Mouse (Mus musculus) lung, postnatal 36 days (tissue): ENCODE measurements around the gene Pik3ip1.

Experiments used
- DNase-seq: peaks from one replicate; pipeline ENCODE4 v3.0.0; 2022; ENCODE audit warnings: mixed read lengths

Gene Pik3ip1

DNA sequence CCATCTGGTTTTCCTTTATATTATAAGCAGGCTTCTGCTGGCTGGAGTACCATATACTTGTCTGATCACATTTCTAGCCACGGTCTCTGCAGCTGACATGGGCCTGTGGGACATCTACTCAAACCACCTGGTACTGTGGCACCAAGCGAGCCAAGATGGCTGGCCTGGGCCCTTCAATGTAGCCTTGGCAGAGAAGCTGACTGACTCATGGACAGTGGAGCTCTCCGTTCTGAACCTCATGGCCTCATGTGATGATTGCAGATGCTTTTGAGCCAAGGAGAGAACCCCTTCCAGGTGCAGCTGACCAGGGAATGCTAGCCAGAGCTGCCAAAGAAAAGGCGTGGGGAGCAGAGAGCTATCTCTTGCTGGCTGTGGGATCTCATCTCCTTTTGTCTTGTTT is 24.4 kb upstream of the Pik3ip1 start:
- DNase-seq: no peak

GRCm38 (mm10) chr11:3307875-3308274 is 22.3 kb upstream of the Pik3ip1 start:
- DNase-seq: no peak

DNA sequence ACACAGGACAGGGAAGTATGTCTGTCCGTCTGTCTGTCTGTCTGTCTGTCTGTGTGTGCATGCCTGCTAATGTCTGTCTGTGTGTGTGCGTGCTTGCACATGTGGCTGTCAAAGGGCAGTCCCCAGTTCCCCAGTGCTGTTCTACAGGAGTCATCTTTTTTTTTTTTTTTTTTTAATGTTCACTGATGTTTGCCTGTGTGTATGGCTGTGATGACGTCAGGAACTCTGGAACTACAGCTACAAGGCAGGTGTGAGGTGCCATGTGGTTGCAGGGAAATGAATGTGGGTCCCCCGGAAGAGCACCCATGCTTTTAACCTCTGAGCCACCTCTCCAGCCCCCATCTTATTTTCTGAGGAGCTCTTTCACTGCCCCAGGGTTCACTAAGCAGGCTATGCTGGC is 20.3 kb upstream of the Pik3ip1 start:
- no peak for DNase-seq

DNA sequence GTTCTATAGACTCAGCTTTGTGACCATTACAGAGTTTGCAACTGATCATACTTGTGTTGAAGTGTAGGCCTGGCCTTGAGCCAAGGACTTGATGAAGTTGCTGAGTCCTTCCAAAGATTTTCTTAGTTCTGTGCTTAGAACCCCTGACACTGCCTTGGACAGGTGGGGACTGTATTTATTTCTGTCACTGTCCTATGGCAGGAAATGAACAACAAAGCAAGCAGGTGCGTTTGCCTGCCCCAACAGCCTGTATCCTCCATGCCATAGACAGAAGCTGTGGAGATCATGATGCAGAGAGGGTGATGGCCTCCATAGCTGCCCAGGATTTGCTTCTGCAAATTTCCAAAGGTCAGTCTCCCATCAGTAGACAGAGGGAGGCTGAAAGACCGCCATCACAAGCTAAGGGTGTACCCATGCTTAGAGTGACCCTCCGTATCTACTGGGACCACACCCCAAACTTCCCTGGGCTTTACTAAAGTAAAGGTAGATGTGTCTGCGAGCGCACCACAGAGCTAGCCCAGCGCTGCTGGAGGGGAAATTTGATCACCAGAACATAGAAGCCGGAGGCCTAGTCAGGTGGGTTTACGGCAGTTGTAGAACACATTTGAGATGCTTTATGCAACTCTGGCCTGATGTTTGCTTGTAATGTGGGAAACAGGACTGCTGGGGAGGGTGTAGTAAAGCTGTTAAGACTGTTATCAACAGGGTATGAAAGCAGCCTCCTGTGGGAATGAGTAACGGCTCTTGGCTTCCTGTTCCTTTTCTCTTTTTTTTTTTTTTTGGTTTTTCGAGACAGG is 19.2 kb upstream of the Pik3ip1 start:
- no peak for DNase-seq

- no peak for DNase-seq
Measured at GRCm38 (mm10) chr11:3311586-3312347, 18.4 kb upstream of the Pik3ip1 start.

DNA sequence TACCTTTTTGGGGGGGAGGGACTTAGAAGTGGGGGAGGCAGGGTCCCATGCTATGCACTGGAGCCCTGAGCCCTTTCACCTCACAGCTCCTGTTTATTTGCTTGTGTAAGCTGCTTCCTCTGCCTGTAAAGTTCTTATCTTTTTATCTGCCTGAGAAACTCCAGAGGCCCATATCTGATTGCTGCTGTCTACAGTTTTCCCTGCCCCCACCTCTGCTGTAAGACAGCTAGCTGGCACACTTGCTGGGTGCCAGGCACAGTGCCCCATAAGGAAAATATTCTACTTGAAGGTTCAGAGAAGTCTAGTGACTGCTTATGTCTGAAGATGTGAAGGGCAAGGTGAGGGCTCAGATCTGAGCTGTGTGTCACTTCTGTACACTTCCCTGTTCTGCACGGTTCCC is 16.9 kb upstream of the Pik3ip1 start:
- no peak for DNase-seq

- DNase-seq: peak; percentile 91
Measured at GRCm38 (mm10) chr11:3314148-3314547, 16.1 kb upstream of the Pik3ip1 start.

DNA sequence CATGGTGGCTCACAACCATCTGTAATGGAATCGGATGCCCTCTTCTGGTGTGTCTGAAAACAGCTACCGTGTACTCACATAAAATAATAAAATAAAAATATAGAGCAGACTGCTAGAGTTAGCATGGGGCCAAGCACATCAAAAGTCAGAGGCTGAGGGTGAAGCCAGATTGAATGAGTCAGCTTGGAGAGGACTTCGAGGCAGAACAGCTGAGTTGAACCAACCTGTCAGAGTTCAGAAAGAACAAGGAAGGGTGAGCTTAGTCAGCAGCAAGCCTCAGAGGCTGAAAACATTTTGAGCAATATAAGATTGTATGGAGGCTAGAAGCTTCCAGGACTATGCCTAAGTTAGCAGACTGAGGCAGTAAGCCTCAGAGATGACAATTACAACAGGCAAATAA is 11.9 kb upstream of the Pik3ip1 start:
- DNase-seq: no peak

DNA sequence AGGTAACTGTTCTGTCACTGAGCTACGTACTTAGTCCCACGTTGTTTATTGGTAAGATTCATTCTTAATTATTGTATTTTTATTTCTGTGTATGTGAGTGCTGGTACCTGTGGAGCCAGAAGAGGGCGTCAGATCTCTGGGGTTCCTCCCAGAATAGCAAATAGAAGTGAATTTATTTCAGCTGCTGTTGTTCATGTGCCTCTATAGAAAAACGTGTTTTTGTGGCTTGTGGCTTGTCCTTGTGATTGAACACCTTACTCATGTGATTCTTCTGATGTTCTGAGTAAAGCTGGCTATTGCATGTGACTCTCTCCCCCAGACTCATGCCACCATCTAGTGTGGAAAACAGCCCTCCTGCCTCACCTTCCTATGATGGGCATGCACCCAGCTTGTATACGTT is 1.9 kb upstream of the Pik3ip1 start:
- no peak for DNase-seq

- no peak for DNase-seq
Measured at GRCm38 (mm10) chr11:3328806-3329775, 1.1 kb upstream of the Pik3ip1 start.

DNA sequence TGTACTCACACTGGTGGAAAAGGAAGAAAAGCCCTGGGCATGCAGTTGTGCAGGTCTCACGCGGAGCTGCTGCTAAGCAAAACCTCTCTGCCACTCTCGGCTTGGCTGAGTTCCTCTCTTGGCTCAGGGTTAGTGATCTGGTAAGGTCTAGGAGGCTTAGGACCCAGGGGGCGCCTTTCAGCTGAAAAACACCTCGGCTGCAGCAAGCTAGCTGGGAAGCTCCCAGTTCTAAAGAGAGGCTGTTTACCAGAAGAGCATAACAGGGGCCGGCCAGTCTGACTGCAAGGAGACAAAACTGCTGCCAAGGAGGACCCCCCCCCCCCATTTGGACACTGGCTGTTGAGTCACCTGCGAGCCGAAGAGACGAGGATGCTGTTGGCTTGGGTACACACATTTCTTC is 365 bp downstream of the Pik3ip1 start:
- DNase-seq: peak; percentile 95

DNA sequence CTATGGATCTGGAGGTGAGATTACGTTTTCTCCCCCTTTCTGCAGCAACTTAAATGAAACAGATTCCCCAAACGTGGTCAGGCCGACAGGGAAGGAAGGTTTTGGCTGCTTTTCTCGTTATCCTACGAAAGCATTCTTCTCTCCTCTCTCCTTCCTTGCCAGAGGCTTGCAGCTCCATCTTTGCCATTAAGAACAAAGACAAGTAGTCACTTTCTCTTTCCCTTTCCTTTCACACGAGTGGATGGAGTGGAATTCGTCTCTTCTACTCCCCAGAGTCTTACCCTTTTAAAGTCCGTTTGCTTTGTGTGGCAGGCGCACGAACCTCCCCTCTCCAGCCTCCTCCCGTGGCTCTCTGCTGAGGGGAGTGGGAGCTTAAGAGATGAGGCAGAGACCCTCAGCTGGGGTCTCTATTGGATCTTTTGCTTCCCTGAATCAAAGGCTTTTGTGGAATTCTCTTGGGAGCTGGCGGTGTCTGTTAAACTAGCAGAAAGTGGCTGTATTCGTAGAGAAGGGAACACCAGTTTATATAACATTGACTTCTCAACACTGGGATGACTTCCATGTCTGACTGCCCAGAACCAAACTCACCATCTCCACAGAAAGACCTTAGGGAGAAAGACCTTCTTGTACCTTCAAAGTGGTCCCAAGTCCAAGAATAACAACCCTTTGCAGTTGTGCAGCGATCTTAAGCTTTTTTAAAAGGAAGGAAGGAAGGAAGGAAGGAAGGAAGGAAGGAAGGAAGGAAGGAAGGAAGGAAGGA is 970 bp downstream of the Pik3ip1 start:
- DNase-seq: no peak

- peak; percentile 96 for DNase-seq
Measured at GRCm38 (mm10) chr11:3331756-3332642, 1.8 kb downstream of the Pik3ip1 start.

GRCm38 (mm10) chr11:3333111-3333695 is 3.0 kb downstream of the Pik3ip1 start:
- no peak for DNase-seq

- DNase-seq: no peak
Measured at GRCm38 (mm10) chr11:3334141-3334710, 4.0 kb downstream of the Pik3ip1 start.

- no peak for DNase-seq
Measured at GRCm38 (mm10) chr11:3334711-3335316, 4.6 kb downstream of the Pik3ip1 start.

GRCm38 (mm10) chr11:3335651-3336216 is 5.5 kb downstream of the Pik3ip1 start:
- peak; percentile 81 for DNase-seq

GRCm38 (mm10) chr11:3336602-3337001 is 6.4 kb downstream of the Pik3ip1 start:
- DNase-seq: no peak

DNA sequence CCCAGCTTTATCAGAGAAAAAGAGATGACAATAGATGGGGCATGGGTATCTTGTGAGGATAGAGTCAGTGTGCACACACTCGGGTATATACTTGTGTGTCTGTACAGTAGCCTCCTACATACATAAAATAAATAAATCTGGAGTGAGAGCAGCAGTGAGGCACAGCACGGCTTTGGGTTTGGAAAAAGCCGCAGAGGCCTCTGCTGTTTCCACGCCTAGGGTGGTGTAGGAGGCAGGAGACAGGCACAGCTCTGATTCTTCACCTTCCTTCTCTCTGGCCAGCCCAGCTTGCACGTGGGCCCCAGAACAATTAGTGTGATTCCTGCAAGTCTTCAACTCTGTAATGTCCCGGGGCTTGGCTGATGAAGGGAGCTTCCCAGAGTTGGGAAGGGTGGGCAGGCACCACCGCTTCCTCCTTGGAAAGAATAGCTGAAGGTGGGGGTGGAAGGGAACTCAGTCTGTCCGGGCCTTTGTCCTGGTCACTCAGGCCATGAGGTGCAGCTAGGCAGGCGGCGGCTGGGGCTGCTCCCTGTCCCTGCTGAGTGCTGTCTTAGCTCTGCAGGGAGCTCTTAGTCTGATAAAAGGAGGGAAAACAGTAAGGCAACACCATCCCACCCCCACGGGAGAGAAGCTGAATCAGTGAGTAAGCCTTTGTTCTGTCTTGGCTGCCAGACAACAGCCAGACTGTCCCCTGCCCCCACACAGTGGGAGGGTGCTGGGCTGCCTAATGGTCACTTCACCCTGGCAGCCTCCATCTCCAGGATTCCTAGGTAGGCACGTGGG is 7.2 kb downstream of the Pik3ip1 start:
- DNase-seq: no peak
